Mouse (Mus musculus) hindbrain, embryonic 11.5 days (tissue): ENCODE results near the gene Ric8b. TPM values are rescaled to one million over a fixed set of nuclear protein-coding genes. Genes with fewer than 3 reads are reported as not detected.

Experiments
- ATAC-seq: fragments of 200-750 bp; cut with Nextera tagmentation; 2 replicates; pipeline ENCODE4 v1.8.0; 2017; ENCODE audit warnings: mild to moderate bottlenecking, moderate TSS enrichment, moderate library complexity; ENCODE audit not compliant: low FRiP score
- DNase-seq: peaks from one replicate; pipeline ENCODE4 v3.0.0-alpha.2; 2015; ENCODE audit warnings: low spot score
- H3K27ac ChIP-seq: fragments of 300-500 bp; sonication (generic); 2 replicates; pipeline ENCODE4 v1.5.1; 2014; ENCODE audit warnings: mild to moderate bottlenecking, low read depth, low read length
- H3K27me3 ChIP-seq: fragments of 300-500 bp; sonication (generic); 2 replicates; pipeline ENCODE4 v1.6.1; 2014; ENCODE audit warnings: mild to moderate bottlenecking, low read length, moderate library complexity, mixed read lengths; ENCODE audit not compliant: control insufficient read depth, insufficient read depth
- H3K36me3 ChIP-seq: fragments of 300-500 bp; sonication (generic); 2 replicates; pipeline ENCODE4 v1.6.1; 2014; ENCODE audit warnings: mild to moderate bottlenecking, low read length, moderate library complexity, mixed read lengths; ENCODE audit not compliant: control insufficient read depth, insufficient read depth
- H3K4me1 ChIP-seq: fragments of 300-500 bp; sonication (generic); replicated peaks from 2 replicates; pipeline ENCODE4 v1.6.1; 2014; ENCODE audit warnings: low read length, mixed read lengths; ENCODE audit not compliant: control insufficient read depth, insufficient read depth
- H3K4me2 ChIP-seq: fragments of 300-500 bp; sonication (generic); replicated peaks from 2 replicates; pipeline ENCODE4 v1.6.1; 2014; ENCODE audit warnings: mild to moderate bottlenecking, low read depth, low read length
- H3K4me3 ChIP-seq: fragments of 300-500 bp; sonication (generic); 2 replicates; pipeline ENCODE4 v1.5.1; 2014; ENCODE audit warnings: low read depth, low read length
- H3K9ac ChIP-seq: fragments of 300-500 bp; sonication (generic); 2 replicates; pipeline ENCODE4 v1.6.1; 2014; ENCODE audit warnings: low read depth, low read length
- H3K9me3 ChIP-seq: fragments of 300-500 bp; sonication (generic); 2 replicates; pipeline ENCODE4 v1.6.1; 2016; ENCODE audit warnings: low read length; ENCODE audit not compliant: control insufficient read depth
- WGBS: fragments of 180-500 bp; shearing (Covaris S2); extraction: QIAGEN DNeasy Blood & Tissue Kit; methylation state at CpG from one replicate; pipeline ENCODE4 v1.1.7; 2014; 5-methylcytosine and 5-hydroxymethylcytosine counted together
- polyA plus RNA-seq: library from polyadenylated mRNA; unstranded; fragments of >200 nt; fragmentation: Nextera tagmentation; extraction: Ambion mirVana; gene quantifications from 2 replicates; pipeline ENCODE4 v1.2.1, GENCODE M21; 2014

The Ric8b gene
- polyA plus RNA-seq, 1 experiment from 2014 or later = 33.7 TPM

DNA sequence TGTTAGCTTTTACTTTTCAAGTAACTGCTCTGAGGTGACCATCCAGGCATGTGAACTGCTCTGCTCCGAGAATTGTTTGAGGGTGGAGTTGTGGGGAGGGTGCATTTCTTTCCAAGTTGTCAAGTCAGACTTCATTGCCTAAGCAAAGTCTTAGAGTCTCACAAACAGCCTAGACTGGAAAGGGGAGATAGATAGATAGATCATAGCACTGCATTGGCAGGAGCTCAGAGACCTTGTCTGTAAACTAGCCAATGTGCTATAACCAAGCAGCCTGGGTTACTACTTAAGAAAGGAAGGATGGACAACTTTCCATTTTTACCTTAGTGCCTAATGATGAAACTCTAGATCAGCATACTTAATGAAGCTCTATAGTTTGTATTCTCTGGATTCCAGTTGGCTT lies 22.9 kb downstream of the Ric8b start:
- H3K4me1 ChIP-seq = no peaks in the 10 kb centered on the region
- ATAC-seq = no peak
- H3K9ac ChIP-seq = no peak overlapping the region
- WGBS = 81% methylated on average over 1 of the region's 1 CpGs
- H3K4me2 ChIP-seq = no peak overlapping the region
- no peak for DNase-seq
- no peak overlapping the region for H3K27ac ChIP-seq
- no peaks in the 10 kb centered on the region for H3K9me3 ChIP-seq
- no peaks in the 10 kb centered on the region for H3K27me3 ChIP-seq
- H3K36me3 ChIP-seq = no peaks in the 10 kb centered on the region
- H3K4me3 ChIP-seq = no peak overlapping the region

DNA sequence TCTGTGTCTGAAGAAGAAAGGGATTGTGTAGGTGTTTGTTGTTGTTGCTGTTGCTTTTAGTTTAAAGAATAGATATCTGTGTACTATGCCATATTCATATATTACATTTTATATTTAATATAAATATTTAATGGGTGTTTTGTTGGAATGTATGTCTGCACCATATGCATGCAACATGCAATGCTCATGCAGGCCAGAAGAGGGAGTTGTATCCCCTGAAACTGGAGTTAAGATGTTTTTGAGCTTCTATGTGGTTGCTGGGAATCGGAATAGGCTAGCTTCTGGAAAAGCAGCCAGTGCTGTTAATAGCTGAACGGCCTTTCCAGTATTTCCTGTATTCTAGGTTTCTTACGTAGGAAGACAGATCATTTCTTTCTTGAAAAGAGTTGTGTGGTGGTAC lies 28.3 kb downstream of the Ric8b start:
- no peak overlapping the region for H3K4me2 ChIP-seq
- WGBS = 98% methylated on average over 3 of the region's 3 CpGs
- no peak for ATAC-seq
- no peak for DNase-seq
- no peaks in the 10 kb centered on the region for H3K36me3 ChIP-seq
- no peaks in the 10 kb centered on the region for H3K9me3 ChIP-seq
- no peaks in the 10 kb centered on the region for H3K4me1 ChIP-seq
- H3K27ac ChIP-seq = no peak overlapping the region
- no peak overlapping the region for H3K4me3 ChIP-seq
- no peaks in the 10 kb centered on the region for H3K27me3 ChIP-seq
- H3K9ac ChIP-seq = no peak overlapping the region

DNA sequence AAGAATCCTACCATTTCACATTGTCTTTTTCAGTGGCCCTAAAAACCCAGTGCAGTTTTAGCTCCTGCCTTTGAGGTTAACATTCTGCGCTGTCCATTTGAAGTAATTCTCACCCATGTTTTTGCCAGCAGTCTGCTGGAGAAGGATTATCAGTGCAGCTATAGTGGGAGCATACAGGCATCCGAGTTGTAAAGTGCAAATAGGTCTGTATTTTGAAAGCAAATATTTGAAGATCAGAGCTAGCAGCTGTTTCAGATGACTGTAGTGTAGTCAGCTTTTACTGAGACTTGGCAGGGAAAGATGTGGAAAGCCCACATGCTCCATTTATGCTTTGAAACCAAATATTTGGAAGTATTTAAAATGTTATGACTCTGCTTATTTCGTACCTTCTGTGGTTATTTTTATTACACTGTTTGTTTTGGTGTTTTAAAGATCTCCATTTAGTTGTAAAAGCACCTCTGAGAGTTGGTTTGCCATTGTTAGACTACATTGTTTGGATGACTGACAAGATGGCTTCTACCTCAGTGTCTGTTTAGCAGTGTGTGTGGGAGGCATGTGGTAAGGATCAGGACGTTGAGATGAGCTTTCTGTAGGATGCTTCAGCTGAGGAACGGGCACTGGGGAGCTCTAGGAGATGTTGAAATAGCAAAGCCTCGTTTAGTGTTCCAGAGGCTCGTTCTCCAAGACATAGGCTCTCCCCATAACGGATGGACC lies 31.7 kb downstream of the Ric8b start:
- Histone ChIP-seq H3K4me2 (no peak overlapping the region), H3K4me3 (no peak overlapping the region), H3K9me3 (no peaks in the 10 kb centered on the region), H3K27me3 (no peaks in the 10 kb centered on the region), H3K27ac (no peak overlapping the region), H3K4me1 (no peaks in the 10 kb centered on the region), H3K36me3 (no peaks in the 10 kb centered on the region), H3K9ac (no peak overlapping the region)
- WGBS = 83% methylated on average over 8 of the region's 8 CpGs
- DNase-seq (no peak), ATAC-seq (no peak)

DNA sequence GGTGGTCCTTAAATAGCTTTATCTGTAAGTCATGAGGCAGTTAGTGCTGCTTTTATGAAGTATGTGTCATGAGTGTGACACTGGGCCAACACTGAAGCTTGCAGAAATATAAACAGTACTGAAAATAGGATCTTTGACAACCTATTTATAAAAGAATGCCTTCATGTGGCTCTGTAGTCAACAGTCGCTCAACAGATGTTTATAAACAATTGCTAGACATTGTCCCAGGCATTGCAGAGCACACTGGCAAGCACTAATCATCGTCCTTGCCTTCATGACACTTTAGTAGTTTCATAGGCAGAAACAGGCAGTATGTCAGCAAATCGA lies 32.2 kb downstream of the Ric8b start:
- H3K27ac ChIP-seq = no peak overlapping the region
- H3K27me3 ChIP-seq = no peaks in the 10 kb centered on the region
- H3K4me1 ChIP-seq = no peaks in the 10 kb centered on the region
- ATAC-seq = no peak
- no peaks in the 10 kb centered on the region for H3K36me3 ChIP-seq
- no peak overlapping the region for H3K9ac ChIP-seq
- no peak overlapping the region for H3K4me2 ChIP-seq
- no peak for DNase-seq
- no peaks in the 10 kb centered on the region for H3K9me3 ChIP-seq
- 87% methylated on average over 3 of the region's 3 CpGs for WGBS
- no peak overlapping the region for H3K4me3 ChIP-seq

DNA sequence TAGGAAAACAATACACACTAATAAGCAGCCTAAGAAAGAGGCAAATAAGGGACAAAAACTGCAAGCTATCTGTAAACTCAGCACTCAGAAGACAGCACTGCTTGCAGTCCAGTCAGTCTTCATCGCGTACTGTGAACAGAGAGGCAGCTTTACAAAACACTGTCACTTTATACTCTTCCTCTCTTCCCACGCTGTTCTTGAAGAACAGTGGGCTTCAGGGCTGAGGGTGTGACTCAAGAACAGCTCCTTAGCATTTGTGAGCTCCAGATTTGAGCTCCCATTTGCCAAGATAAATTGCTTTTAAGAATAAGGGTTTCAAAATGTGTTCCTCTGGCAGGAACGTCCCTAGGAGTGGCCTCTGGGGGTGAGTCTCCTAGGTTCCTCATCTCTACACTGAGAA lies 33.0 kb downstream of the Ric8b start:
- no peak overlapping the region for H3K4me2 ChIP-seq
- ATAC-seq (no peak), DNase-seq (no peak)
- no peaks in the 10 kb centered on the region for H3K4me1 ChIP-seq
- H3K4me3 ChIP-seq = no peak overlapping the region
- no peaks in the 10 kb centered on the region for H3K27me3 ChIP-seq
- H3K9ac ChIP-seq = no peak overlapping the region
- H3K9me3 ChIP-seq = no peaks in the 10 kb centered on the region
- no peaks in the 10 kb centered on the region for H3K36me3 ChIP-seq
- no peak overlapping the region for H3K27ac ChIP-seq
- 79% methylated on average over 4 of the region's 4 CpGs for WGBS

DNA sequence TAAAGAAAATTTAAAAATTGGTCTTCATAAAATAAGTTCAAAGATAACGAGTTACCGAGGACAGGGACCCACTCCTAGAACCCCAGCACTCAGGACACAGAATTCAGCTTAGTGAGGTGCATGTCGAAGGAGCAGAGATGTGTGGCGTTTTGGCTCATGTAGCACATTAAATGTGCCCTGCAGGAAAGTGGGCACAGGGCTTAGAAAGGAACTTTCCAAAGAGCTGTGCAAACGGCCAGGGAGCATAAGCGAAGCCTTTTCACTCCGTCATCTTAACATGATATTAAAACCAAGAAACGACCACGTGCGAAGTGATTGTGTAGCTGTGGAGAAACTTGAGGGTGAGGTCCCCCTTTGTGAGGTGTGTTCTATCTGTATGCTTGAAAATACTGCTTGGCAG lies 36.8 kb downstream of the Ric8b start:
- Histone ChIP-seq H3K36me3 (no peaks in the 10 kb centered on the region), H3K4me1 (no peaks in the 10 kb centered on the region)

DNA sequence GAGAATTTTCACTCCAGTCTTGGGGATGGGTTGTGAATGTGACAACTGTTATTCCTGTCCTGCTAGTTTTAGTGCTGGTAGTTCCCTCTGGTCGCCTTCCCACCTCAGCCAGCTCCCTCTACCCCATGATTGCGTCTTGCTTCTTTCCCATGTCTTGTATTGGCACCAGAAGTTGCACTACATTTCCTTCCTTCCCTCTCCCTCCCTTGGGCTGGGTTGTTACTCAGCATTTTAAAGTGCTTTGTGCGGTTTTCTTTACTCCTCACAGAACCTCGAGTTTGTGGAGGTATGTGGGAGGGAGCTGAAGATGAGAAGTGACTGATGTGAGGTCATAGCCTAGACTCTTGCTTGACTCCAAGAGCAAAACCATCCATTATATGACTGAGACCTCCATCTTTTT lies 38.8 kb downstream of the Ric8b start:
- DNase-seq (no peak), ATAC-seq (no peak)
- H3K4me1 ChIP-seq = no peaks in the 10 kb centered on the region
- 81% methylated on average over 4 of the region's 4 CpGs for WGBS
- no peak overlapping the region for H3K9ac ChIP-seq
- H3K4me2 ChIP-seq = no peak overlapping the region
- no peak overlapping the region for H3K27ac ChIP-seq
- H3K27me3 ChIP-seq = no peaks in the 10 kb centered on the region
- no peak overlapping the region for H3K4me3 ChIP-seq
- H3K36me3 ChIP-seq = no peaks in the 10 kb centered on the region
- H3K9me3 ChIP-seq = no peaks in the 10 kb centered on the region

More for the DNA sequence above, 36.8 kb downstream of the Ric8b start:
- Histone ChIP-seq H3K9me3 (no peaks in the 10 kb centered on the region), H3K27me3 (no peaks in the 10 kb centered on the region), H3K27ac (no peak overlapping the region), H3K4me3 (no peak overlapping the region), H3K9ac (no peak overlapping the region), H3K4me2 (no peak overlapping the region)
- ATAC-seq = no peak
- no peak for DNase-seq
- 94% methylated on average over 10 of the region's 10 CpGs for WGBS

DNA sequence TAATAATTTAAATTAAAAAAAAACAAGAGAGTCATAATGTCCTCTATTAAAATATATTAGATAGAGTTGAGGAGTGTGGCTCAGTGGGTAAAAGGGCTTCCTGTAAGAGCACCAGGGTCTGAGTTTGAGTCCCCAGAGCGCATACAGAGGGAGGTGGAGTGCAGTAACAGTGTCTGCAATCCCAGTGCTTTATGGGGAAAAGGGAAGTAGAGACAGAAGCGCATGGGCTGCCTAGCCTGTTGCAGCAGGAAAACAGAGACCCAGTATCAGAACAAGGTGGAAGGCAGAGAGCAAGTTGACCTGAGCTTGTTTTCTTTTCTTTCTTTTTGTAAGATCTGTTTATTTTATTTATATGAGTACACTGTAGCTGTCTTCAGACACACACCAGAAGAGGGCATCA lies 41.2 kb downstream of the Ric8b start:
- Histone ChIP-seq H3K4me2 (no peak overlapping the region), H3K9ac (no peak overlapping the region), H3K9me3 (no peaks in the 10 kb centered on the region), H3K4me3 (no peak overlapping the region), H3K36me3 (no peaks in the 10 kb centered on the region), H3K4me1 (no peaks in the 10 kb centered on the region), H3K27ac (no peak overlapping the region), H3K27me3 (no peaks in the 10 kb centered on the region)
- WGBS = 98% methylated on average over 2 of the region's 2 CpGs
- DNase-seq (no peak), ATAC-seq (no peak)

DNA sequence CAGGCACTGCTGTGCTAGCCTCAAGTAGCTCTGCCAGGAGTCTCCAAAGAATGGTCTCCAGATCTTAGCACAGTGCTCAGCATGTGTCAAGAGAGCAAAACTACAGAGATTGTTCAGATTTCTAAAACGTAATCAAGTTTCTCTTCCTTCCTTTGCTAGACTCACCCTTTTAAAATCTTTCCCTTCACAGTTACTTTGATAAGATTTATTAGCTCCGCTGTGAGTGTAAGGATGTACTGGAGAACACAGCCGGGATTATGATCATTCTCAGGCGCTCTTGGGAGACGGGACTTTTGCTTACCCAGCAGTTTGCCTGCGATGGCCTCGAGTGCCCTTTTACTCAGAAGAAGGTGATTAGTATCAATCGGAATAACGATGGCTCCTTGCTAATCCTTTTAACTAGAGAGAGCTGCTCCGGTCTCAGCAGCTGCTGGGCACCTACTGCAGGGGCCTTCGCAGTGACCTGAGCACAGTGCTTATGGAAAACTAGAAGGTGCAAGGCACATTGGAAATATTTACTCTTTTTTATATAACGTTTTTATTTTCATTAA lies 43.0 kb downstream of the Ric8b start:
- Histone ChIP-seq H3K4me2 (no peak overlapping the region), H3K27ac (no peak overlapping the region), H3K9me3 (no peaks in the 10 kb centered on the region), H3K4me3 (no peak overlapping the region), H3K27me3 (no peaks in the 10 kb centered on the region), H3K4me1 (no peaks in the 10 kb centered on the region), H3K9ac (no peak overlapping the region), H3K36me3 (no peaks in the 10 kb centered on the region)
- 65% methylated on average over 12 of the region's 12 CpGs for WGBS
- no peak for DNase-seq
- no peak for ATAC-seq
